Mouse (Mus musculus): ENCODE data around the gene Bmp2. TPM values are rescaled to one million over a fixed set of nuclear protein-coding genes. Genes with fewer than 3 reads are reported as not detected.

The Bmp2 gene
- polyA plus RNA-seq, 1 experiment: 23.4 TPM

DNA sequence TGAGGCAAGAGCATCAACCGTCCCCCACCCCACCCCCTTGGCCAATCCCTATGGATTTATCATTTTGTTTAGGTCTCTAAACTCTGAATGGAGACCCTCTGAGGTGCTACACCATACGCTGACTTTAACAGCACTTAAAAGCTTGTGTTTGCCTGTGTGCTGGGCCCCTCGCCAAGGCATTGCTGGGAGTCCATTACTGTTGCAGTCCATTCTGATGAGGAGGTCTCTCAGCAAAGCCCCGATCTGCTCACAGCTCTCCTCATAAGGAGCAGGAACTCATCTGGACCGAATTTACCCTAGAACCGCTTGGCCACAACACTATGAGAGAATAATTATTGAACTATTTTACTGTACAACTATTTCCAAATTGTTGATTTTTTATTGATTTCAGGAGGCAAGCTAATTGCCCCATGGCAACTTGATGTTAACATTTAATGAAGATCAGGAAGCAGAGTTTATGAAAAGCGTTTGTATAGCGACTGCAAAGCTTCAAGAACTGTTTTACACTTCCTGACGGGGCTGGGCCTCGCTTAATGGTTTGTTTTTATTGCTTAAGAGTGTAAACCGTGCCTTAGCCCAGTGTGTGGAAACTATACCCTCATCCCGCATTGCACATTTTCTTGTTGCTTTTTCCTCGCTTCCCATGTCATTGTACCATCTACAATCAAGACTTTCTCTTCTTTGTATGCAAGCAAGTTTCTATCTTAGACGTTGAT is 14.2 kb downstream of the Bmp2 start:
- no peak for DNase-seq (ENCODE audit: low spot score)

DNA sequence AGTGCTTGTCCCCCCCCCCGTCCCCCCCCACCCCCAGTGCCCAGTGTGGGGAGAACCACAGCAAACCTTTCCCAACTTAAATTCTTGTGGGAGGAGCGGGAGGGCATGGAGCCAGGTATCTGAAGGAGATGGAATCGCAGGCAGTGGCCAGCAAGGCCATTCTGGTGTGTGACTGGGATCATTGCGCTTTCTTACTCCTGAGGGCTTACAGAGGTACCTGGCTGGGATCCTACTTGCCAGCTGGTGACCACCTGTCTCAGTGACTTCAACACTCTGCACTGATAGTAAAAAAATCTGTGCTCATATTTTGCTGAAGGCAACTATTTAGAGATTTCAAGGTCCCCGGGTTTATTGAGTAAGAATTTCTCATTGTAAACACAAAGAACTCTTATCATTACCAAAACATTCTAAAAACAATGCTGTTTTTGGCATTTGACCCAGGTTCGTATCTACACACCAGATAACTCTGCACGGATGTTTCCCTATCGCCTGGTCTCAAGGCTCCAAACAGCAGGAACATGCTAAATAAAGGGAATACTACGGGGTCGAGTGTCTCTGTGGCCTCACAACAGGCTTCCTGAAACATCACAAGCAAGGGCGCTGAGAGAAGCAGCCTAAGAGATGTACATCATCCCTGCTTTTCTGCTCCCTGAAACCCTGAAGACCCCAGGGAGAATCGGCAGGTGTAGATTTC is 39.8 kb downstream of the Bmp2 start:
- DNase-seq (ENCODE audit: low spot score): no peak

Measured in urinary bladder, adult 2 months (tissue).